Mouse (Mus musculus): ENCODE measurements around the gene Skp2.

- TF ChIP-seq CTCF (IDR thresholded peaks at IDR 0.05; ENCODE audit: low read depth) (no peak), EP300 (IDR thresholded peaks at IDR 0.05; ENCODE audit: low read depth) (no peak)
Observed at GRCm38 (mm10) chr15:9072630-9073029, 82.6 kb downstream of the Skp2 start.

Data from liver, postnatal 0 days (tissue).